Mouse (Mus musculus): Measurements from ENCODE around the gene Gper1.
"Not testable (repeated sequence)": the region's sequence is repeated elsewhere in the genome, so short reads cannot be mapped to it uniquely, and the experiment has no call there.

Gper1 gene

GRCm38 (mm10) chr5:139390324-139391119 is 32.4 kb upstream of the Gper1 start:
- not testable (repeated sequence) for DNase-seq (ENCODE audit: low spot score)

GRCm38 (mm10) chr5:139391309-139391990 is 31.5 kb upstream of the Gper1 start:
- no peak for DNase-seq (ENCODE audit: low spot score)

GRCm38 (mm10) chr5:139392219-139393196 is 30.4 kb upstream of the Gper1 start:
- no peak for DNase-seq (ENCODE audit: low spot score)

DNA sequence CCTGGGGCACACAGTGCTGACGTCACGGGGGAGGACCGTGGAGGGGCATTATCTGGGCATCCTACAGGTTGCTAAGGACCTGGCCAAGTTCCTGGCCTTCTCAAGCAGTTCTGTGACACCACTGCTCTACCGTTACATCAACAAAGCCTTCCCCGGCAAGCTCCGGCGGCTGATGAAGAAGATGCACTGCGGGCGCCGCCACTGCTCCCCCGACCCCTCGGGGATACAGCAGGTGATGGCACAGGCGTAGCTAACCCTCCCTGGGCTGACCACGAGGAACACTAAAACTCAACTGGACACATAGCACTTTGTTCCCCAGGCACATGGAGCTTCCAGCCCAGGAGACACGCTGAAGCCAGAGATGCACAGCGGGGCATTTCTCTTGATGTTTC is 29.8 kb upstream of the Gper1 start:
- DNase-seq (ENCODE audit: low spot score) = no peak

GRCm38 (mm10) chr5:139394399-139394798 is 28.6 kb upstream of the Gper1 start:
- no peak for DNase-seq (ENCODE audit: low spot score)

GRCm38 (mm10) chr5:139395528-139395927 is 27.4 kb upstream of the Gper1 start:
- no peak for DNase-seq (ENCODE audit: low spot score)

DNA sequence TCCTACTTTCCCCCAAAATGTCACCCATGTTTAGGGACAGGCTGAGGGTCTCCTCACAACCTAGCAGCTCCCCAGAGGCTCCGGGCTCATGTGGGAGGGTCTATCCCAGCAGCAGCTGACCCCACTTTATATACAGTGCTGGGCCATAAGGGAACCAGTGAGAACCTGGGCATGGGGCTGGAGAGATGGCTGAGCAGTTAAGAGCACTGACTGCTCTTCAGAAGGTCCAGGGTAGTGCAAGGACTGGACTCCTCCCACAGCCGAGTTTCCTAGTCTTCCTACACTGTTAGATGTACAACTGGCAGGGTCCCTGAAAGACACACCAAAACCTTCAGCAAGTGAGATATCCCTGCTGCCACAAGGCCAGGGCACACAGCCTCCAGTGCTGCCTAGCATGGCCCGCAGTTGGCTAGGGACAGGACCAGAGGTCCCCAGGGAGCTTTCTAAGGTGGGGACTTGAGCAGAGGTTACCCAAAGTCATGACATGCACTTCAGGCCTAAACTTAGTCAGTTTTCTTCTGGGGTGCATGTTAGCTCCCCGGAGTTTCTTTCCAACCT is 25.5 kb upstream of the Gper1 start:
- no peak for DNase-seq (ENCODE audit: low spot score)

- peak; percentile 86 for DNase-seq (ENCODE audit: low spot score)
Observed at GRCm38 (mm10) chr5:139397959-139398753, 24.8 kb upstream of the Gper1 start.

GRCm38 (mm10) chr5:139398786-139399185 is 24.2 kb upstream of the Gper1 start:
- DNase-seq (ENCODE audit: low spot score) = no peak

GRCm38 (mm10) chr5:139399991-139400390 is 23.0 kb upstream of the Gper1 start:
- DNase-seq (ENCODE audit: low spot score) = no peak

- no peak for DNase-seq (ENCODE audit: low spot score)
Observed at GRCm38 (mm10) chr5:139402106-139402505, 20.8 kb upstream of the Gper1 start.

- DNase-seq (ENCODE audit: low spot score) = no peak
Observed at GRCm38 (mm10) chr5:139403692-139404260, 19.2 kb upstream of the Gper1 start.

DNA sequence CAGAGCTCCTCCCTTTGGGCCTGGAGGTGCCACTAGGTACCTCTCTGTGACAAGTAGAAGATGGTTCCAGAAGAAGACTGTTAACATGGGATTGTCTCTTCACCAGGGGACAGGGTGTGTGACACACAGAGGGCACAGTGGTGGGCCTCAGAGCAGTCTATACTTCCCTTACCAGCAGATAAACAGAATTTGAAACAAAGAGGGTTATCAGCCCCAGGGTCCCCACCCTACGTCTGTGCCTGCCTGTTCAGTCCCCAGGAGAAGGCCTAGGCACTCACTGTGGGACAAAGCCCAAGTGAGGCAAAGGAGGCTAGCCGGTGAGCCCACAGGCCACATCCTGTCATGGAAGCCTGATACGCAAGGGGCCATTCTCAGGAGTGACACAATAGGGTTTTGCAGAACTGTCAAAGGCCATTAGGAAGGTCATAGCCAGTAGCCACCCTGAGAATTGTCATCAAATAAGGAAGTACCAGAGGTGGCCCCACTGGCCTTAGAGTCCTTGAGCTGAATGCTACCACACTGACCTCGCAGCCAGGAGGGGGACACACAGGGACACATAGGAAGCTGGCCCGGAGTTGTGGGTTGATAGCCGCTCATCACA is 18.1 kb upstream of the Gper1 start, which contains the start of gene C130050O18Rik:
TSS of gene C130050O18Rik (plus strand) at position 480 of the 601 bp plus-strand sequence.
- no peak for DNase-seq (ENCODE audit: low spot score)

- no peak for DNase-seq (ENCODE audit: low spot score)
Observed at GRCm38 (mm10) chr5:139405478-139405877, 17.5 kb upstream of the Gper1 start.

GRCm38 (mm10) chr5:139405953-139406352 is 17.0 kb upstream of the Gper1 start:
- DNase-seq (ENCODE audit: low spot score) = no peak

DNA sequence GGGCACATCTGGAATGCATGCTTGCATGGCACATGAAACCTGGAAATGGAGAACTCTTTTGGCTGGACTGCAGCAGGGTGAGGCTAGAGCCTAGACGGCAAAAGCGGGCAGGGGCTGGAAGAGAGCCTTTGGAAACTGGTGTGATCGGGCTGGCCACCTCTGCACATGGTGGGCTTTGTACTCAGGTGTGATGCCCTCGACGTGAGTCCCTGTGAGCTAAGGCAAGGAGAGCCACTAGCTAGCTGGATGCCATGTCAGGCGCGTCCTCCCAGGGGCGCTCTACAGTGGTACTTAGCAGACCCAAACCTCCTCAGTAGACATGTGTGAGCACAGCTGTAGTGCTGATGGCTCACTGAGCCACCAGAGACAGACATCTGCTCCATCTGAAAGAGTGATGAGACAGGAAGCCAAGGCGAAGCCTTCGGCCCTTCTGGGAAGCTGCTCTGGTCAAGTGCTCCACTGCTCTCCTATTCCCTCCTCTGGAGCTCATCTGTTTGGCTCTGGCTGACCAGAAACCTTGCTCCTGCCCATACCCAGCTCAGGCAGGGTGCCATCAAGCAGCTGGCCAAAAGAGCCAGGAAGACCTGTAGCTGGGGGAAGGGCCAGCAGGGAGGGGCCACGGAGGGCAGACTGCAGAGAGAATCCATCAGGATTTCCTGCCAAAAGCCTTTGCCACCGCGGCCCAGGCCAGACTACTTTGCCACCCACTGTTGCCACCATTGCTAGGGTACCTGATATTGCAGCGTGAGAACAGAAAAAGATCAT is 15.6 kb upstream of the Gper1 start:
- no peak for DNase-seq (ENCODE audit: low spot score)

- DNase-seq (ENCODE audit: low spot score) = no peak
Observed at GRCm38 (mm10) chr5:139408511-139408910, 14.4 kb upstream of the Gper1 start.

DNA sequence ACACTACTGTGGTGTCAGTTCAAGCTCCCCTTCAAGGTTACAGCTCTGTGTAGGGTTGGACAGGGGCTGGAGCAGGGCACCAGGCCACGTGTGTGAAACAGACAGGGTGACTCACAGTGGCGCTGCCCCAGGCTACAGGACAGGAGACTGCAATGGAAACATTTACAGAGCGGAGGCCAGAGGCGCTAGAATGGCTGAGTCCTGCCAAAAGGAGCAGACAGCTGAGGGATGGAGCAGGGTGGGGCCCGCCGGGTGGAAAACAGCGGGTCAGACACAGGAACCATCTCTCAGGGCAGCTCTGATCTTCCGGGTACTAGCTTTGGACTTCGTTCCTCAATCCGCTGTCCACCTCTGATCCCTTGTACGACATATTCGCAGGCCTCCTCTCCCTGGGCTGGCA is 13.5 kb upstream of the Gper1 start:
- DNase-seq (ENCODE audit: low spot score) = peak; percentile 32

- no peak for DNase-seq (ENCODE audit: low spot score)
Observed at GRCm38 (mm10) chr5:139410056-139410455, 12.9 kb upstream of the Gper1 start.

Data from urinary bladder, postnatal 25 days (tissue).